Mouse (Mus musculus) cerebellum, adult 18-20 months (tissue): ENCODE data around the gene Lgalsl.
A peak's percentile ranks its signal among the peaks of the same experiment; 100 is the strongest.

Source experiments
- DNase-seq, 2 experiments: peaks; one replicate each; pipeline ENCODE4 v3.0.0; 2021

Gene Lgalsl

DNA sequence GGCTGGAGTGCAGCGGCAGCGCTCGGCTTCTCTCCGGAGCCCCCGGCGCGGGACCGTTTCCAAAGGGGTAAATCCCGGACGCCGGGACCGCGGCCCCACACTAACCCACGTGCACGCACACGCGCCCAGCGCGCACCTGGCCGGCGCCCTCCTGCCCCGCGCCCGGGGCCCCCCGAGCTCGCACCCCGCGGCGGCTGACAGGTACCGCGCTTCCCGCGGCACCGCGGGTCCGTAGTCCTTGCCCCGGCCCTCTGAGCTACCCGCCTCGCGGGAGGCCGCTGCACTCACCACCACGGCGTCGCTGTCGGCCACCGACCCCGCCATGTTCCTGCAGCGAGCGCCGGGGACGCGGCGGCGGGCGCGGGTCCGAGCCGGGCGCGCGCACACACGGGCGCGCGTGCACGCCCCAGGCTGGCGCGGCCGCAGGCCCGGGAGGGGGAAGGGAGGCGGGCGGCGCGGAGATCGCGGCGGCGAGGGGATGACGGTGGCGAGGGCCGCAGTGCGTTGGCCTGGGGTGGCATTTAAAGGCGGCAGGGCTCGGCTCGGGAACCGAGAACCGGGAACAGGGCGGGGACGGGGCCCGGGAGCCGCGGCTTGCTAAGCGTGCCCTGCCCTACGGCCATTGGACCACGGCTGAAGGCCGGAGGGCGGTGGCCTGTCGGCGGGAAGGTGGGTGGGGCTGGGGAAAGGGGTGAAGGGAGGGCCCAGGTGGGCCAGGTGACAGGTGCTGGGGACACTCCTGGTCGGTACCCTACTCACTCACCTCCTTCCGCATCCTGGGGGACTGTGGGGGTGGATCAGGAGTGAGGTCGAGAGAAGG lies at the start of gene Lgalsl:
Gene Lgalsl, minus strand, starts transcription at position 371 of the 820 bp plus-strand sequence.
- DNase-seq, result peak; percentile 85 to 91

- DNase-seq, result no peak
Observed at GRCm38 (mm10) chr11:20878644-20879043, 47.8 kb upstream of the Lgalsl start.

GRCm38 (mm10) chr11:20877578-20878096 lies 46.8 kb upstream of the Lgalsl start:
- DNase-seq, result no peak

GRCm38 (mm10) chr11:20873386-20873785 lies 42.5 kb upstream of the Lgalsl start:
- no peak for DNase-seq

DNA sequence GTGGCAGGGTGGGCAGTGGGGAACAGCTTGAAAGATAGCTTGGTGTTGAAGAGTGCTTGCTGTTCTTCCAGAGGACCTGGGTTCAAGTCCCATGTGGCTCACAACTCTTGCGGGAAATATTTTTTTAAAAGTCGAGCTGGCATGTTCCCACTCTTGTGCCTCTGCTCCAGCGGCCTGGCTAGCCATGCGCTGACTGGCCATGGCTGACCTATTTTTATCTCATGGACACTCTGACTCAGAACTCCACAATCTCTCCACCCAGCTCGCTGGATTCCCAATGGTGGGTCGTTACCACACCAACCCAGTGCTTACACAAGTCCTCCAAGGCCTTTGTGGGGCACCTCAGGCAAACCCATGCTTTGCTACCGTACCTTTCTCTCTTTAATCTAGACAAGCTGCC lies 42.1 kb upstream of the Lgalsl start:
- no peak for DNase-seq

DNA sequence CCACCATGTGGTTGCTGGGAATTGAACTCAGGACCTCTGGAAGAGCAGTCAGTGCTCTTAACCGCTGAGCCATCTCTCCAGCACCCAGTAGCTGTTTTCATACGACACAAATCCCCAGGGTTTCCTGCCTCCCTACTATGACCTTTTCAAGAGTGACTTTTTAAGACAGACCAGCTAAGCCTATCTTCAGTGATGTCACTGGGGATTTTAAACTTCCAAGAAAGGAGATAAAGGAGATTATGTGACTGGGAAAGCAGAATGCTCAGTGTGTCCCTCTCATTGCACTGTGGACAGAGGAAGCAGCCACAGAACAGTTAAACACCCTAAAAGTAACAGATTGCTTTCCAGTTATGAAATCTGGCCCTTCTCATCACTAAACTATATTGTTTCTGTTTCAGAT lies 41.6 kb upstream of the Lgalsl start:
- no peak for DNase-seq

DNA sequence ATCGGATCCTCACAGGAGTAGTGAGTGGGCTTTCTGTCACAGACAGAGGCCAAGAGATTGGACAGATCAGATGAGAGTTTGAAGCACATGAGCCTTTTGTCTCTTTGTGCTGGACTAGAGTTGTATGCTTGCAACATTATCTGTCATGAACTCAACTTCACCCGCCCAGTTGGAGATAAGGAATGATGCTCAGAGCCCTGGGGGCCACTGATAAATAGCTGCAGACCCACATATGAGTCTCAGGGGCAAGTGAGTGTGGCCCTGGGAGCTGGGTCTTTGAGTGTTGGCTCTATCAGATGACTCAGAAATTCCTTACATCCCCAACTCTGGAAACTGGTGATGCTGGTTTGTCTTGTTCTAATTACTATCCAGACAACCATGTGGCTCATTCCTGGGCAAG lies 39.1 kb upstream of the Lgalsl start:
- DNase-seq, result no peak

DNA sequence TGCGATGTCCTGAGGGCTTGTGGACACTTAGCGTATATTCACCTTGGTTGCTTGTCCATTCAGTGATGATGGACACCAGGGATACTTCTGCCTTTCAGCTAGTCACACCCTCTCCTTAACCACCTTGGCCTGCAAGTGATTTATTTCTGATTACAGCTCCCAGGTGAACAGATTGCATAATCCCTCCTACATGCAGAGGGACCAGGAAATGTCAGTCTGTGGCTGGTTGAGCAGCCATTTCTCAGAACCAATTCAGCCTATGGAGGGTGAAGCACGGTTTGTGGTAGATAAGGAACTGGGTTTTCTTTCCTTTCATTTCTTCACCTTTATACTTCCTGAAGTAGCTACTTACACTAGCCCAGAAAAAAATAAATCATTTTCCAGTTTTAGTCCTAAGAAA lies 34.6 kb upstream of the Lgalsl start:
- DNase-seq, result no peak

DNA sequence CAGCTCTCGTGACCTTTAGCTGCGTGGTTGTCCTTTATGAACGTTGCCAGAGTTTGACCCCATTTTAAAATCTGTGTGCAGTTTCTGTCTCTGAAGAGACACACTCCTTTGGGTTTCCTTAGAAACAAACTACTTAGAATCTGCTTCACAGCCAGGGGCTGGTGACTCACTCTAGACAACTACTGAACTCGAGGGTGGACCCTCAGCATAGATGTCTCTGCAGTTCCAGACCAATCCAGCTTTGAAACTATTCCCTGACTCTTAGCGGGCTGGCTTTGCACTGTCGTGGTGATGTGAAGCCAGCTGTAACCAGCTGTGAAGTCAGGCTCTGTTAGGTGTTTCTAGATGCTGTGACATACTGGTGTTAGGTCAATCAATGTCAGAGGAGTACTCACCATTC lies 33.8 kb upstream of the Lgalsl start:
- no peak for DNase-seq

- no peak for DNase-seq
Observed at GRCm38 (mm10) chr11:20862101-20862500, 31.2 kb upstream of the Lgalsl start.

DNA sequence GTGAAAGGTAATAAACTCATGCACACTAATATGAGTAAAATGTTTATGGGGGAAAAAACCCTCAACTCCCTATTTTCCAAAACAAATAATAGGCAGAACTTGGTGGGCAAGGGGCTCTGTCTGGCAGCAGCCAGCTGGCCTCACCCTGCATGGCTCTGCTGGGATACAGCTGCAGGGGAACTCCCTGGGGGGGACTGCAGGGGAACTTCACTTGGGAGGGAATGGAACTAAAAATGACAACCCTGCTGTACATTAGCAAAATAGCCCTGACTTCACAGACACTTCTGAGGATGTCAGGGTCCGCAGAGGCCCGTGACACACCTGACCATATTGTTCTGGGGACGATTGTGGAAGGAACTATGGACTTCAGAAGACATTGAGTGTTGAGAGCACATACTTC lies 29.5 kb upstream of the Lgalsl start:
- no peak for DNase-seq

DNA sequence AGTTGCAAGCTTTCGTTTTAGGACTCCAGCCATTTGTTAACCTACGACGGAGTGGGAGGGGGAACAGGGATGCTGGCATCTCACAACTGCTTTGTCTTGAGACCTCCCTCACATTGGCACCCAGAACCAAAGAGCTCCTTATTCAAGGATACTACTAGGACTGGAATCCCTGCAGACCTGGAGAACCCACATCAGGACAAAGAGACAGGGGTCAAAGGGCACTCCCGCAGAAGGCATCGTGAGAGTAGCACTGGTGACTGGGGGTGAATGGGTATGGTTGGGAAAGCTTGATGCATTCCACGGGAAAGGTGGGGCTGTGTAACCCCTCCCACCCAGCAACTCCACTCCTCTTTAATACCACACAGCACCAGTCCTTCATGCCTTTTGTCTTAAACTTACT lies 29.0 kb upstream of the Lgalsl start:
- no peak for DNase-seq

DNA sequence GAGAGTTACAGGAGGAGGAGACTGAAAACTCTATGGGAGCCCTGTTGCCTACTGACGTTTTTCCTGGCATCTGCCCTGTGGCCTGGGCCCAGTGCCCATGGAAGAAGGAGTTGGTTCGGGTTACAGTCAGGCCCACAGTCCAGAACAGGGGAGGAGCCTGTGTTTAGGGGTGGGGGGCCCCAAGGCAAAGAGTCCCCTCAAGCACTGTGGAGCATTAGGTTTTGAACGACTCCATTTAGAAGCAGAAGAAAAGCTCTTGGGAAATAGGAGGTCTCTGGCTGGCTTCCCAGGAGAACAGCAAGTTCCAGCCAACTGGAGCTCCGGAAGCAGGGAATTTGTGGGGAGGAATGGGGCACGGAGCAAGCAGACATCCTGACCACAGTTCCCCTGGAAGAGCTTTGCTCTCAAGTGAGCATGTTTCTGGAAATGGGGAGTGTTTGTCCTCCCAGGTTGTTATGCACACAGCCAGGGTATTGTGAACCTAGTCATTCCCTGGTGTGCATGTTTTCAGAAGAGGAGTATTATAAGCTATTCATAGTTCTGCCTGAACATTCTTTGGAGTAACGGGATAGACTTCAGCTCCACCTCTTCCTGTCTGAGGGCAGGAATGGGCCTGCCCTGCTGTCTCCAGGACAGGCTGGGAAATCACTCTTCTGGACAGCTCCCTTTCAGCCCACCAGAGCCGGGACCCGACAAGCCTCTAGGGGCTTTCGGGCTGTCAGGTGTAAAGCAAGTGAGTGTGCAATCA lies 28.2 kb upstream of the Lgalsl start:
- peak; percentile 61 to 71 for DNase-seq

DNA sequence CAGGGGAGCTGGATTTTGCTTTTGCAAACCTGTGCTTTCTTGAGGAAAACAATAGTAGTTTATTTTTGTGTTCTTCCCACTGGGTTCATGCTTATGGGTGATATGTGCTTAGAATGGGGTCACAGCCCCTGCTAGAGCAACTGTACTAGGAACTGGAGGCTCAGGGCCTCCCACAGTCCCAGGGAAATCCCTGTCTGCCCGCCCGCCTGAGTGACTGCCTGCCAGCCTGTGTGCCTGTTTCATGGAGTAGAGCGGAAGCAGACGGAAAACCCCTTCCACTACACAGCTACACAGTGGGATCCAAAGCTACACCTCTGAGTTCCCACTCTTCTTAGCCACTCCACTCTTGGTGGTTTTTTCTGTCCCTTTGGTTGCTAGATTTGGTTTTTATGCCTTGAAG lies 27.1 kb upstream of the Lgalsl start:
- DNase-seq, result no peak

GRCm38 (mm10) chr11:20854032-20854741 lies 23.3 kb upstream of the Lgalsl start:
- DNase-seq, result no peak

- DNase-seq, result no peak
Observed at GRCm38 (mm10) chr11:20850196-20850595, 19.3 kb upstream of the Lgalsl start.

DNA sequence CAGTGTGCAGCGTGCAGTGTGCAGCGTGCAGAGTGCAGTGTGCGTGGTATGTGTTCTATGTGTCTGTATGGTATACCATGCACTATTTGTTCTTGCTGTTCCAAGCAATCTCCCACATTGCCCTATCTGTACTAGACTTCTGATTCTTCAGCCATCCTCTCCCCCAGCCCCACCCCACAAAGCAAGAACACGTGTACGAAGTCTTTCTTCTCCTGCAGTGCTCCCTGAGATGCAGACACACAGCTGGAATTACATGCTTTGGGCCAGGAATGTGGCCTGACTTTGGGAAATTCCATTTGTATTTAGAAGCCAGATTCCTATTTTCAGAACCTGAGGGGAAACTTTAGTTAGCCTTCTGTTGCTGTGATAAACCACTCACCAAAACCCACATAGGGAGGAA lies 18.5 kb upstream of the Lgalsl start:
- no peak for DNase-seq

- DNase-seq, result no peak
Observed at GRCm38 (mm10) chr11:20837366-20837765, 6.5 kb upstream of the Lgalsl start.

GRCm38 (mm10) chr11:20831600-20832137 lies 813 bp upstream of the Lgalsl start:
- peak; percentile 30 to 62 for DNase-seq

DNA sequence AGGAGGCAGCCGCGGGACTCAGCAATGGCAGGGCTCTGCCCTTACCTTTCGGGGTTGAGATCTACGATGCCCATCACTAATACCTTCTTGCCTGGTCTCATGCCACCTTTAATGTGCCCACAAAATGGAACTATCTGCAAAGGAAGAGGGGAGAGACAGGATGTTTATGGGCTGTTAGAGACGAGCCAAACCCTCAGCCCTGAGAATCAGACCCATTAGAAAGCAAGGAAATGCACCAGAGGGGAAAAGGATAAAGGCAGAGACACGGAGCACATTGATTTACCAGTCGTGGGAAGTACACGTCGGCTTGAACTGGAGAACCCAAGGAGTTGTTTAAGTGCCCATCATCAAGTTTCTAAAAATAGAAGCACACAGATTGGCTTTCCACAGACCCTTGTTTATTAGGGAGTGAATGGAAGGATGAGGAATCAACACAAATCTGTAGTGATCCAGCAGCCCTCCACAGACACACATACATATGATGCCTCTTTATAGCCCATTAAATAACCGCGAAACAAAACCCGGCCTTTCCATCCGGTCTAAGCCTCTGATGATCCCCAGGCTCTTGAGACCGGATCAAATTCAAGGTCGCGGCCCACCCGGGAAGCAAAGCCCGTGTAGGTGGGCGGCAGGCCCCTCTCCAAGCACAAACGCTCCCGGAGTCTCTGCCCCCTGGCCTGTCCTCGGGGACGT lies 717 bp downstream of the Lgalsl start:
- peak; percentile 23 to 35 for DNase-seq

DNA sequence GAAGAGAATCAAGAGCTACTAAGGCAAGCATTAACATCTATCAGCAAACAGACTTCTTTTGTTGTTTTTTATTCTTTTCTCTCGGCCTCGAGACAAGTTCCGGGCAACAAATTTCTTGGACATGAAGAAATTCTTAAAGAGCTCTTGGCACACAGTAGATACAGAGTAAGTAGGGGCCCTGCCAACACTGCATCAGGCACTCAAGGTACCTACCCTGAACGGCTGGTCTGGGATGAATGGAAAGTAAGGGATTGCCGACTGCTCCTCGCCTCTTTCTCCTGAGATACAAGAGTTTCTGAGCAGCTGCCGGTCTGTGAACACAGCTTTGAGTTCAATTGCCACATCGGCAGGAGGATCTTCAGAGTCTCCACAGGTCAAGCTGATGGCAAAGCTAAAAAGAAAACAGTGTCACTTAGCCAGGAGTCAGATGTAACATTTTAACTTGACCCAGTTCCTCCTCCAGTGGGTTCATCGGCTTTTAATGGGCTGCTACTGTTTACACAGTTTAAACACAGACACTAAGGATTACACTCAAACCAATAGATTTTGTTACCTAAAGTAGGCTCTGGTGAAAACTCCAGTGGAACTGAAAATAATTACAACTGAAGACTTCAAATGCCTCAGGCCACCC lies 1.7 kb downstream of the Lgalsl start:
- peak; percentile 12 to 15 for DNase-seq

GRCm38 (mm10) chr11:20823961-20824360 lies 6.9 kb downstream of the Lgalsl start:
- no peak for DNase-seq
